Mouse (Mus musculus) testis, postnatal 10 days (tissue): ENCODE results near the gene Grrp1.
"Not testable (repeated sequence)": the region's sequence is repeated elsewhere in the genome, so short reads cannot be mapped to it uniquely, and the experiment has no call there.

Experiments used
- DNase-seq: peaks from one replicate; pipeline ENCODE4 v3.0.0; 2021; ENCODE audit warnings: low spot score

Grrp1 gene

GRCm38 (mm10) chr4:134269622-134270021, 15.7 kb upstream of the Grrp1 start:
- DNase-seq = not testable (repeated sequence)

GRCm38 (mm10) chr4:134268102-134268655, 14.3 kb upstream of the Grrp1 start:
- no peak for DNase-seq

GRCm38 (mm10) chr4:134265860-134266585, 12.1 kb upstream of the Grrp1 start:
- DNase-seq = peak; percentile 55

- DNase-seq = peak; percentile 90
Observed at GRCm38 (mm10) chr4:134263191-134263590, 9.3 kb upstream of the Grrp1 start.

GRCm38 (mm10) chr4:134258354-134258753, 4.4 kb upstream of the Grrp1 start:
- no peak for DNase-seq

- DNase-seq = no peak
Observed at GRCm38 (mm10) chr4:134257198-134258009, 3.5 kb upstream of the Grrp1 start.

- no peak for DNase-seq
Observed at GRCm38 (mm10) chr4:134256407-134257197, 2.7 kb upstream of the Grrp1 start.

- no peak for DNase-seq
Observed at GRCm38 (mm10) chr4:134255854-134256253, 1.9 kb upstream of the Grrp1 start.

GRCm38 (mm10) chr4:134254835-134255234, 929 bp upstream of the Grrp1 start:
- no peak for DNase-seq

GRCm38 (mm10) chr4:134252911-134253721, 790 bp downstream of the Grrp1 start:
- DNase-seq = no peak

GRCm38 (mm10) chr4:134252131-134252910, 1.6 kb downstream of the Grrp1 start:
- no peak for DNase-seq

GRCm38 (mm10) chr4:134251241-134252130, 2.4 kb downstream of the Grrp1 start:
- peak; percentile 66 for DNase-seq

- DNase-seq = no peak
Observed at GRCm38 (mm10) chr4:134250930-134251240, 3.0 kb downstream of the Grrp1 start.

- no peak for DNase-seq
Observed at GRCm38 (mm10) chr4:134250116-134250929, 3.6 kb downstream of the Grrp1 start.

- peak; percentile 91 for DNase-seq
Observed at GRCm38 (mm10) chr4:134249651-134250050, 4.3 kb downstream of the Grrp1 start.

GRCm38 (mm10) chr4:134246719-134247258, 7.1 kb downstream of the Grrp1 start, which contains the start of gene Gm30191:
TSS of gene Gm30191 (plus strand) at chr4:134246935.
- peak; percentile 68 for DNase-seq

GRCm38 (mm10) chr4:134246256-134246655, 7.7 kb downstream of the Grrp1 start:
- no peak for DNase-seq

- DNase-seq = peak; percentile 99
Observed at GRCm38 (mm10) chr4:134245148-134245843, 8.6 kb downstream of the Grrp1 start, which contains the start of gene Zfp593. TSS of gene Zfp593 (minus strand) at chr4:134245592.
